Mouse (Mus musculus) heart, adult 11 months (tissue): ENCODE measurements around the gene Cntrob.
A peak's percentile ranks its signal among the peaks of the same experiment; 100 is the strongest.

Source experiments
- DNase-seq: peaks from one replicate; pipeline ENCODE4 v3.0.0; 2022

The Cntrob gene

DNA sequence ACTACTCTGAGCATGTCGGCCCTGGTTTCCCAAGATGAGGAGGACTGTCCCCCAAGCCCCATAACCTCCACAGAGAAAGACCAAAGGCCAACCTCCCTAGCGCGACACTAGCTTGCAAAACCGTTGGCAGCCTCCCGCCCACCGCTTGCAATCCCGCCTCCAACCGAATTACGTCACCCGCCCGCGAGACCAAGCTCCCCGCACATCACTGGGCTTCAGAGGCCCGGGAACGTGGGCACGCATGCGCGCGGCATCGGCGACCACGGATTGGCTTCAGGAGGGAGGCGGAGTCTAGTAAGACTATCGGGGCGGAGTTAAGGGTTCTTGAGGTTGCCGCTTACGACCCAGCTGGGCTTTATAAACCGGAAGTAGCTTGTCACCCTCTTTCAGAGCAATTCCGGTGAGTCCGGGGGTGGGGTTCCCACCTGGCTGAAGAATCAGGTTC is at the start of gene Cntrob, which contains the start of gene Trappc1:
Gene Cntrob, minus strand, starts transcription at position 109 of the 445 bp plus-strand sequence.
Gene Trappc1, plus strand, starts transcription at position 314 of the 445 bp plus-strand sequence.
- DNase-seq: peak; percentile 100

DNA sequence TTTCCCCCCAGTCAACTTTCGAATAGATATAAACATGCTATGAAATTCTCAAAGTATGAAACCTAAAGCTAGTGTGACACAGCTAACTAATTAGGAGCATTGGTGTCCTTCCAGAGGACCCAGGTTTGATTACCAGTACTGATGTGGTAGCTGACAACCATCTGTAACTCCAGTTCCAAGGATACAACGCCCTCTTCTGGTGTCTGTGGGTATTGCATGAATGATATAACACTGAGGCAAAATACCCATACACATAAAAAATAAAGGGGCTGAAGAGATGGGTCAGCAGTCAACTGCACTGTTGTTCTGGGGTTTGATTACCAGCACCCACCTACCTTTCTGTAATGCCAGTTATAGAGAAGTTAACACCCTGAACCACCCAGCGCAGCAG is 49.2 kb upstream of the Cntrob start:
- no peak for DNase-seq

DNA sequence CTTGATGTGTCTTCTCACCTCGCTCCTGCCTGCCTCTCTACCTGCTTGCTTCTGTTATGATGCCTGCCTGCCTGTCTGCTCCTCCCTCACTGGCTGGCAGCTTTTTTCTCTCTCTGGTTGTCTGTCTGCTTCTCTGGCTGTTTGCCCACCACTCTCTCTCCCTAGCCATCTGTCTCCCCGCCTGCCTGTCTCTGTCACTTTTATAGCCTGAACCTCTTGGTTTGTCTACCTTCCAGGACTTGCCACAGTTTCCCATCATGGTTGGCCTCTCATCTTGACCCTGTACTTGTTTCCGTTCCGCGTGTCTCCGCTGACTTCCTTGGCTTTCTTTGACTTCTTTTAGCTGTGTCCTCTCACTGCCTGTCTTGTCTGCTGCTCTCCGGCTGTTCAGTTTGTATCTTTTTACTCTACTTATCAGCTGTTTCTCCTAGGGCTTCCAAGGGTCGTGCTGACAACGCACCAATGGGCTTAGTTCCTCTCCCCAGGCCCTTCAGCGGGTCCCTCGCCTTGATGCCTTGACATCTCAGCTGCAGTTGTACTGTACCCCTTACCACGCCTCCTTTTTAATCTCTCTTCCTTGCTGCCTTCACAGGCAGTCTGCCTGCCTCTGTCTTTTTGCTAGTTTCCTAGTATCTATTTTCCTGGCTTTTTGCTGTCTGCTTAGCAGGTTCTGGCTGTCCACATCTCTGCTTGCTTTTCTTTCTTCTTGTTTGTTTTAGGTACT is 48.6 kb upstream of the Cntrob start:
- no peak for DNase-seq

DNA sequence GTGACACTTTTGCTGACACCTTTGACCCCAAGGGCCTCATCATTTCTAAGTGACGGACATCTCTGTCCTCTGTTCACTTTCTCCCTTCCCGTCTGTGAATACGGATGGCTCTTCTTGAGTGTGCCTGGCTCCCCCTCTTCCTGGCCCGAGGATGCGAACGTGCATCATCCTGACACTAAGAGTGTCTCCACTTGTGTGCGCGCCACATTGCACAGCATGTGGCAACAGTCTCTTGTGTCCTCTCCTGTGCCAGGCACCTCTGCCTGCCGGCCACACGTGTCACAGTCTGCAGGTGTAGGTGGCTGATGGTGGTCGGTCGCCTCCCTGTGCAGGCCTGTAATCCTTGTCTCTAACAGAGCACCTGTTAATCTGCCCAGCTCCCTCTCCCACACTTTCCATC is 48.0 kb upstream of the Cntrob start:
- DNase-seq: no peak

DNA sequence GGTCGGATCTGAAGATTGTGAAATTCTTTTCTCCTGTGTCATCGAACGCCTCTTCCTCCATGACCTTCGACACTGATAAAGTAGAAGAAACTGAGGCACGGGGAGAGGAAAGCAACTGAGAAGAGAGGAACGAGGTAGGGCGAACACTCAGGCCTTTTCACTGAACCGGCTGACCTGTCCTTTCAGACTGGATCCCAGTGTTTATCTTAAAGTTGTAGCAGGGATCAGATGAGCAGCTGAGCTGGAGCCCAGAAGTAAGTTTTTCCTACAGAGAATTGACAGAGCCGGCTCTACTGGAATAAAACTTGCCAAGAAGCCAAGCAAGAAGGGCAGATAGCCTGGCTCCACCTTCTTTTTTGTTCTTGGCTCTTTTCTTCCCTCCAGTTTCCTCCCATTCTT is 47.2 kb upstream of the Cntrob start:
- DNase-seq: no peak

DNA sequence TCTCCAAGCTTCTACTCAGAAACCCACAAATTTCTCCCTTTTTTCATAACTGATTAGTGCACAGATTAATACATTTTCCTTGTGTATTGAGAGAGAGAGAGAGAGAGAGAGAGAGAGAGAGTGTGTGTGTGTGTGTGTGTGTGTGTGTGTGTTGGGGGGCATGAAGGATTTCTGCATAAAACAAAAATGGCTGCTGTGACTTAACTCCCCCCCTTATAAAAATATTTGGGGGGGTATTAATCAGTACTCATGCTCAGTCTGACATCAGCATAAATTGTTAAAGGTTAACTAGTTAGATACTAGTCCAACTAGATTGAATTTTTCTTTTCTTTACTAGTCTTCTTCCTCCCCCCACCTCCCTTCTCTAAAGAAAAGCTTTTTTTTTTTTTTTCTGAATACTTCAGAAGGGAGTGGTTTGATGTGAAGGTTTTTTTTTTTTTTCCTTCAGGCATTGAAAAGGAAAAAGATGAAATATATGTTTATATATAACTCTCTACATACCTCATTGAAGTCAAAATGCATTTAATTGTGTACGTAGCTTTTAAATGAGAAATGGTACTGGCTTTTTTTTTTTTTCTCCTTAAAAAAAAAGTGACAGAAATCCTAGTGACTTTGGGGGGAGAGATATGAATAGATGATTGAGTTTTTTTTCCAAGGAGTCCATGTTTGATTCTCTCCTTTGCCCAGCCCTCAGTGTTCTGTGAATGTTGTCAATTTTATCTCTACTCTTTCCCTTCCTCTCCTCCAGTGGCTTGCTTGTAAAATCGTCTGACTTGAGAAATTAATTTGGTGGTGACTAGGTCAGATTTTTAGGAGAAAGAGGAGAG is 46.6 kb upstream of the Cntrob start:
- DNase-seq: no peak

DNA sequence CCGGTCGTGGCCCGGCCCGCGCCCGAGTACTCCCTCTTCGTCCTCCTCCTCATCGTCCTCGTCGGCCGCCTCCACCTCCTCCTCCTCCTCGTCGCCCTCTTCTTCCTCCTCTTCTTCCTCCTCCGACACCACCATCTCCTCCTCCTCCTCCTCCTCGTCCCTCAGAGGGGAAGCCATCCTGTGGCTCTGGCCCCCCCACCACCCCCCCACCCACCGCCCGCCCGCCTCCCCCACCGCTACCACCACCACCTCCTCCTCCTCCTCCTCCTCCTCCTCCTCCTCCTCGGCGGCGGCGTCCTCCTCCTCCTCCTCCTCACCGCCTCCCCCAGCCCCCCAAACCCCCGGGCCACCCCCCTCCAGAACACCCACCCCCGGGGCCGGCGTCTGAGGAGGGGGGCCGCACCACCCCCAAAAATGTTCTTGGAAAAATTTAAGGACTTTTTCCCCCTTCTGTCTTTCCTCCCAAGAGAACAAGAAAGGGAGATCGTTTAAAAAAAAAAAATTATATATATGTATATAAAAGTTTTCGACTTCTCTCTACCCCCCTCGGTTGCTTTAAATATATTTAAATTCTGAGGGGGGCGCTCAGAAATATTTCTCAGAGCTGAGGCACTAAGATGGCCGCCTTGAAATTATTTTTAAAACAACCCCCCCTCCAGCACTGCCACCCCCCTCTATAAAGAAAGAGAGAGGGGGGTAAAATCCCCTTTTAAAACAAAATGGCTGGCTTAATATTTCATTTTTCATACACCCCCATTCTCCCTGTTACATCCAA is 45.8 kb upstream of the Cntrob start, which contains the start of gene Chd3:
Gene Chd3, minus strand, starts transcription at position 192 of the 775 bp plus-strand sequence.
- DNase-seq: no peak

DNA sequence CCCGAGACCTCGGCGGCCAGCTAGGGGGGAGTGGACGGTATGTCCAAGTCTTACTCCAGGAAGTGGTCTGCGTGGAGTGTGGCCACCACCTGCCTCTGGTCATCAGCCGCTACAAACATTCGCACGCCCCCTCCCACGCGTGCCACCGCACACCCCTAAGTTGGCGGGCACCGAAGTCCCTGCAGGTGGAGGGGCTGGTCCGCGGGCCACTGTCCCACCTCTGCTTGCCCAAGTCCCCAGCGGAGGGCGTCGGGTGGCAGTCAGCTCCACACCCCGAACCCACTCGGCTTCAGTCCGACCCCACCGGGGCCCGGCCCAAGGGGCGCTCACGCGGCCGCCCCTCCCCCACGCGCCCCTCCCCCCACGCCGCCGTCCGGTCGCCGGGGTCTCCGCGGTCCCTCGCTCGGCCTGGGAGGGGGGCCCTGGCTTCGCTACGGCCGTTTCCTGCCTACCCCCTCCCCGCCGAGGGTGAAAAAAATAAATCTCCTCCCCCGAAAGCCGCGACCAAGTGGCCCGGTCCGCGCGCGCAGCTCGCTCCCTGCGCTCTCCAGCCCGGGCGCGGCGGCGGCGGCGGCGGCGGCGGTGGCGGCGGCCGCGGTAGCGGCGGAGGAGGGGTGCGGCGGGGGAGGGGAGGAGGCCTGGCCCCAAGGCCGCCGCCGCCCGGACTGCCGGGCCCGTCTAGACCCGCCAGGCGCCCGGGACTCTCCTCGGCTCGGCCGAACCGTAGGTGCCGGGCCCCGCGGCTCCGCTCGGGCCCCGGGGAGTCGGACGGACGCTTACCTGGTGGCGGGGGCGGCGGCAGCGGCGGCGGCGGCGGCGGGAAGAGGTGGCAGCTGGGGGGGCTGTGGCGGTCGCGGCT is 45.0 kb upstream of the Cntrob start:
- DNase-seq: peak; percentile 97

DNA sequence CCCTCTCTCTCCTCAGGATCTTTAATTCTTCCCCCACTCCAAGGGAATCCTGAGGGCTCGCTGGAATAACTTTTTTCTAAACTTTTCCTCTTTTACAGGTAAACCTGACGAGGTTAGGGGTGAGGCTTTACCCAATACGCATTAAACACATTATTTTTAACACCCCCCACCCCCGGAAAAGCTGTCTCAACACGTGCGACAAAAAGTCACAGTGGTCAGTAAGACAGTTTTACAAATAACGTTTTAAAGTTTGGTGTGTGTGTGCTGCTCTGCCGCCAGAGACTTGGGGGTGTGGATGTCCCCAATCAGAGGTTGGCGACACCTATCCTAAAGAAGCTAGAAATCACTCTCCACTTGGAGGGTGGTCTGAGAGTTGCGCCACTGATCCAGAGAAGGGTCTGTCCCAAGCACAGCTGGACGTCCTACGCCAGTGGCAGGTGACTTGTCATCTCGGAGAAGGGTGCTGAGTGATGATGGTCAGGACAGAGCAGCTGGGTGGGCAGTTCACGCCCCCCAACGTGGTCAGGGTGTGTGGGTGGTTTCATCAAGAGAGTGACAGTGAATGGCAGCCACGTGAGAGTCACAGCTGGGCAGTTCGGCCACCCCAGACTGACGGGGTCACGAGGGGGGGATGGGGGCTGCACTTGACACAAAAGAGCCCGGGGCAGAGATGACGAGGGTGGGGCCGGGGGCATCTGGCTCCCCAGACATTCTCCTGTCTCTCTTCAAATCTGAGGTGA is 44.2 kb upstream of the Cntrob start:
- DNase-seq: peak; percentile 97

DNA sequence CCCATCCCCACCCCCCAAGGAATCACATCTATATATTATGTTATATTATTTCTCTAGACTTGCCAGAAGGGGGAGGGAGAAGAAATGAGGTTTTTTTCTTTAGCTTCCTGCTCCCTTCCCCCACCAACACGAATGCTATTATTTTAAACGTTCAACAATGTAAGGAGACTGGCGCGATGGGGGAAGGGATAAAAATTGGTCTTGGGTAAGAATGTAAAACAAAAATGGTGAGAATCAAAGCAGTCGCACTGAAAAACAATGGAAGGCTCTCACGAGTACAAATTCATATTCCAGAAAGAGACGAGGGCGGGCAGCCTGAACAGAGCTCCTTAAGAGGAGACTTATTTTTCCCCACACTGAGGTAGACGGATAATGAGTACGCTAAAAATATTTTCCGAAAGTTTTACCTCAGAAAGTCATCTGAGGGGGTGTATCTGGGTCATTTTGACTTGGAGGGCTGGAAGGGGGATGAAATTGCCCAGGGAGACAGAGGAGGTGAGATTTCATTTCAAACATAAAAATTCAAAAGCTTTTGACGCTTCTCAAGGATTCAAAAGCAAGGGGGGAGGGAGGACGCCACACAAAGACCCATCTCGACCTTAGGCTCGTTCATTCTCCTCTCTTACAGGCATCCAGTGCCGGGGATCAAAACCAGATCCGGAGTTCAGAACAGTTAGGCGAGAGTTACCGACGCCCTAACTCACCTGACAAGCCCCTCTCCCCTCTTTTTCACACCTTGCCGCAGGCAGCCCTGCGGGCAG is 43.5 kb upstream of the Cntrob start:
- peak; percentile 93 for DNase-seq

DNA sequence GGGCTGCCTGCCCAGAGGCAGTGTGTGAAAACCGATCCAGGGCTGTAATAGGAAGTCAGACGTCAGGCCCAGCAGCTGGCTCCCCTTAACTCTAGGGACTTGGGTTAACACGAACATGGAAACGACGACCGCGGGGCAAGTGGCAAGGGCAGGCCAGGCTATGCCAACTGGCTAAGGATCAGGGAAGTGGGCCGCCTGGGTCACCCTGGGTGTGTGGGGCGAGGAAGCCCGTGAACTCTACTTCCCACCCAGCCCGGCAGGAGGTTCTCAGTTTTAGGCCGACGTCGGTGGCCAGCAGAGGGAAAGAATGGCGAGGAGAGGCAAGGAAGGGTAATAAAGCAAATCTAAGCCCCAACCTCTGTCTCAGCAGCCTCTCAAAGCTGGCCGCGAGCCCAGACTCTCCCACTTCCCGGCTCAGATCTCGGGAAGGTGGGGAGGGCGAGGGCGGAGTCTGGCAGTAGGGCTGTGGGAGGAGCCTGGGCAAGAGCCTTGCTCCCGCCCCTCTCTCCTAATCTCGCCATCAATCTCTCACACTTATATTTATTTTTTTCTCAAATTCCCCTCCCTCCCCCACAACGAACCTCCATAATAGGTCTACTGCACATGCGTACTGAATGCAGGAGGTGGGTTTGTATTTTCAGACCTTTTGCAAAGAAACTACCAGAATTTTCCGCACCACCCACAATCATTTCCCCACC is 42.7 kb upstream of the Cntrob start:
- peak; percentile 99 for DNase-seq

DNA sequence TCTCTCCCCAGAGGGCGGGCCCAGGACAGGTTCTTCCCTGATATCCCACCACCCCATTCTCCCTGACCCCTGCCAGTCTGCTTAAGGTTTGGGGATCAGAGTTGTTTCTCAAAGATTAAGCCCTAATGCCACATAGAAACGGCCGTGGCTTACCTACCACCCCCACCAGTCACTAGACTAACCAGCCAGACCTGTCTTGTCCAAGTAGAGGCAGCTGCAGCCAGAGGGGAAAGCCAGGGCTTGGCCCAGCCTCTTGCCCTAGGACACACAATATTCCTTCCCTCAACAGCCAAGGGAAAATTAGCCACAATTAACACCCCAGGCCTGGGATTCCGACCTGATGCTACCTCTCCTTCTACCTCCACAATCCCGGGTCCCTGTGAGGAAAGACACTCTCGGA is 42.1 kb upstream of the Cntrob start:
- no peak for DNase-seq

DNA sequence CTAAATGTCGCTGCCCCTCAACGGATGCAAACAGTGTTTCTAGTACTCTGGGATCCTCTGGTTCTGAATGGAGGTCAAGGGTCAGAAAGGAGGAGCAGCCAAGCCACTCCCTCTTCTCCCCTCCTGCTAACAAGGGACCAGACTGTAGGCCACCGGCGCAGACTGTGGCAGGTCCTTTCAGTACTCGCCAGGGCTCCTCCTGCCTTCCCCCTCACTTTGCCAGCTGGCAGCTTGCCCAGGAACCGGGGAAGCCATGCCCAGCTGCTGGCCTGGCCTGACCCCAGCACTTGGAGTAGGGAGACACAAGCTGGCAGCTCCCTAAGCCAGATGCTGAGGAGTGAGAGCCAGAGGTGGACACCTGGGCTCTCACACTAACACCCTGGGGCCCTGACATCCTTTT is 41.3 kb upstream of the Cntrob start:
- peak; percentile 100 for DNase-seq

DNA sequence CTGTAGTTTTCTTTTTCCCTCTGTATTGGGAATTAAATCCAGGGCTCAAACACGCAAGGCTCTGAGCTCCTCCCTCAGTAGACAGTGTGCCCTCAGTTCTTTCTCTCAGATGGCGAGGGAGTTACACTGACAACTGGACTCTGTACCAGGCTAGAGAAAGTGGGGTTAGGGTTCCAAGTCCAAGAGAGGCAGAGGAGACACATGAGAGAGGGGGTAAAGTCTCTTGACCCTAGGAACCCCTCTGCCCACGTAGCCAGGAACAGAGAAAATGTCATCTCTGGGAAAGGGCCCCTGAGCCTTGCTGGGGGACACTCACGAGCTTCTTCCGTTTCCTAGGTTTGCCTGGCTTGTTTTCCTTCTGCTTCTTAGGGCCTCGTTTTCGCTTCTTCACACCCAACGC is 40.8 kb upstream of the Cntrob start:
- no peak for DNase-seq

DNA sequence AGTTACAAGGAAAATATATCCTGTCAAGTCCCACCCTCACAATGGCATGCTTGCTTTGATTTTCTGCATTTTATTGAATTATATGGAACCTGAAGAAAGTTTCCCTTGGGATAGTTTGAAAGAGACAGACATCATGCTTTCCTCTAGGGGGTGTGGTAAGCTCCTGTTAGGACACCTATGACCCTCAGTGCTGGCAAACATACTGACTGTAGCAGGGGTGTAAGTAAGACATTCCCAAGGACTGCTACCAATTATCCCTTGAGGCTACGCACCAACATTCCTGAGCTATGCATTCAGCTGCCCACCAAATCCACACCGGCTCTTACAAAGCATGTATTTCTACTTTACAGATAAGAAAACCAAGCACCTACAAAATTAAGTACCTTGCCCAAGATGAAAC is 38.9 kb upstream of the Cntrob start:
- no peak for DNase-seq

DNA sequence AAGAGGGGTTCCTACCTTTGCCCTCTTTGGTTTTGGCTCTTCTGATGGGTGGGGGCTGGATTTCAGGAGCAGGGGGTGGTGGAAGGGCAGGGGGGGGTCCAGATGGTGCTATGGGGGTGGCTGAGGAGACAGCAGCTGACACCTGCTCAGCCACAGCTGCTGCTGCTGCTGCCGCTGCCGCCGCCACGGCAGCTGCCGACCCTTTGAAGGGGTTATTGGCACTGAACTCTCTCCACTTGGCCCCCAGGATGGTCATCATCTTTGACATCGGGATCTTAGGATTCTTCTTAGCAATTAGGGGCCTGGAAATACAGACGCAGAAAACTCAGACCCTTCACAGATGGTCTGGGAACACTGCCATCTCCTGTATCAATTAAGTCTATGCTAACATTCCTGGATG is 38.4 kb upstream of the Cntrob start:
- no peak for DNase-seq

DNA sequence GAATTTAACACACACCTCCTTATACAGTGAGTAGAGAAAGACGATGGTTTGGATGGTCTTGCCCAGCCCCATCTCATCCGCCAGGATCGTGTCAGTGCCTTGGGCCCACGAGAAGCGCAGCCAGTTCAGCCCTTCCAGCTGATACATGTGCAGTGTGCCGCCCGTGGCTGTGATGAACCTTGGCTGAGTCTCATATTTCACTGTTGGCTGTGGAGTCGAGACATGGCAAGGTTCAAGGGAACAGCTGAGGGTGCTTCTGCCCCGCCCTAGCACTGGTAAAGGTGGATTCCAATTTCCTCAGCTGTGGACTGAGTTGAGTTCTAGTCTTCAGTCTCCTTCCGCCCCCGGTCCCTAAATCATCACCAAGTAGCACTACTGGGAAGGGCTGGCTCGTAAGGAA is 34.1 kb upstream of the Cntrob start:
- no peak for DNase-seq

DNA sequence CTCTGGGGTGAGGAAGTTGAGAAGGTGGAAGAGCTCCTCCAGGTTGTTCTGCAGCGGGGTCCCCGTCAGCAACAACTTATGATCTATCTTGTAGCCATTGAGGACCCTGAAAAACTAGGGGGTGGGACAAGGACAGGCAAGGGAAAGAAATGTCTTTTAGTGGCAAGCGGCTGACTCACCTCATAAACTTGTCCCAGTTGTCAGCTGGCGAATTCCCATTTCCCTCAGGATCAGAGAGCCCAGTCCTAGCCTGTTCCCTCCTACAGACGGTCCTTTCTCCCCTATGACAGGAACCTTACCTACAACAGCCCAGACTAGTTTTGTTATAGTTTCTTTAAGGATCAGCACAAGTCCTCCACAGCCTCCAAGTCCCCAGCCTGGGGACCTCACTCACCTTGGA is 33.0 kb upstream of the Cntrob start:
- no peak for DNase-seq

DNA sequence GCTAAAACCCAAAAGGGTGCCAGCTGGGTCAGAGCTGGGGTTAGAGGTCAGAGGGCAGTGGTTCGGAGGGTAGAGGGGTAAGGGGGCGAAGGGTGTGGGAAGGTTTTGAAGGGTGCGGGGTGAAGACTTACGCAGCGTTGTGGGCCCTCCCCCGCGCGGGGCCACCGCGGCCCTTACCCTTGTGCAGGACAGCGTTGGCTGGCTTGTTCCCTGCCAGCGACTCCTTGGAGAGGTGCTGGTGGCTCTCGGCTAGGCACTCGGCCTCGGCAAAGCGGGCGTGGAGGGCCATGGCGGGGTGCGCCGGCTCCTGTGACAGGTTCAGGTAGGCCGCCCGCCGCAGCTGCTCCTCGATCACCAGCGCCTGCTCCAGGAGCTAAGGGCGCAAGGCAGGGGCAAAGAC is 22.9 kb upstream of the Cntrob start:
- peak; percentile 92 for DNase-seq
